Mouse (Mus musculus) cortical plate, adult 2 months (tissue): Measurements from ENCODE around the gene Fam189a1.

Experiments
- CTCF ChIP-seq: fragments of 200-500 bp; IDR thresholded peaks from 2 replicates; pipeline ENCODE4 v1.5.1; 2011; ENCODE audit warnings: mild to moderate bottlenecking, control low read depth, low read length; ENCODE audit not compliant: insufficient read depth; ENCODE audit errors: extremely low read depth
- POLR2A ChIP-seq: fragments of 200-500 bp; IDR thresholded peaks from 2 replicates; pipeline ENCODE4 v1.6.1; 2011; ENCODE audit warnings: mild to moderate bottlenecking, low read length, control low read depth; ENCODE audit not compliant: insufficient read depth; ENCODE audit errors: extremely low read depth

DNA sequence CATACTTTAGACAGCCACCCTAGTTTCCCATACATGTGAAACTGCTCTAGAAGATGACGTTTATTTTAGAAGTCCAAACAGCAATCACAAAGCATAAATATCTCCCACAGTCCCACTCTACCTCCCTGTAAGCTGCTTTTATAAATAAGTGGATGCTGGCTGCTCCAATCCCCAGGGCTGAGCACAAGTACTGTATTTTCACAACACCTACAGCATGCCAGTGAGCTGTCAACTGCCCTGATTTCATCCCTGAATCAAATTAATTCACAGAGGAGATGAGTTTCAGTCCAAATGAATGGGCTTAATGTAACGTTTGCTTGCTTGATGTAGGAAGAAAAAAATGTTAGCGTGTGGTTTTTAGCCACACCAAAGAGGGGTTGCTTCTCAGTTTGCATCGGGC is 225.4 kb downstream of the Fam189a1 start:
- TF ChIP-seq CTCF (no peak), POLR2A (no peak)
